ENCODE assay signal across 8 mouse cellular contexts in the genomic region with DNA sequence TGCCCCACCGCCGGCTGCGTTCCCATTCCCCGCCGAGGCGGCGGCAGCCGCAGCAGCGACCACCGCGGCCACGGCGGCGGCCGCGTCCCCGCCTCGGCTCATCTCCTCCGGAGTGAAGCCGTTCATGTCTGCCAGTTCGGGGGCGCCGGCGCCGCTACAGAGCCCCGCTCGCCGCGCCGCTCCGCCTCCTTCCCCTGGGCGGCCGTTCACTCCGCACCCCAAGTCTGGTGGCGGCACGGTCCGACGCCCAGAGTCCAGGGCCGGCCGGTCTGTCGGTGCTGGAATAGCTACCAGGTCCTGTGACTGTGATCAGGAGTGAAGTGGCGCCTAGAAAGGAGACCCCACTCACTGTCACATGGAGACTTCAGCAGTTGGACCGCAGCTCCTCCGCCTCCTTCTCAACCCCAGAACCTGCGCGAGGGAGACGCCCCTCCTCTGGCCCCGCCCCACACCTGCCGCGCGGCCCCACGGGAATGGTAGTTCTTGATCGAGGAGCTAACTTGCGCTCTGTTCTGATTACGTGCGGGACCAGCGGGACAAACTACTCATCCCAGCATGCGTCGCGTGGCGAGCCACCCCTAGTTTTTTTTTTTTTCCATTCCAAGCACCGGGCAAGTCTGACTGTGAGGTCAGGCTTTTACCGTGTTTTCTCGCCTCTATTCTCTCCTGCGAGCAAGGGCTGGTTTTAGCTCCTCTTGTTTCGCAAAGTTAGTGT. TPM values are rescaled to one million over a fixed set of nuclear protein-coding genes. Genes with fewer than 3 reads are reported as not detected.
DNase-seq lines count a peak whose midpoint lies in the region; ATAC-seq and TF ChIP-seq lines count a peak whose summit lies in the region.

Gene Sap30 (minus strand): TSS at position 420 of the 715 bp plus-strand sequence.

- TF ChIP-seq CTCF in kidney, postnatal 0 days (IDR thresholded peaks at IDR 0.05; ENCODE audit: low read depth): no peak

- no peaks in the 10 kb centered on the region for H3K27me3 ChIP-seq in heart, embryonic 12.5 days (replicated peaks)
- H3K27me3 ChIP-seq in kidney, postnatal 0 days (ENCODE audit: insufficient read depth, low read length): no peaks in the 10 kb centered on the region
- no peaks in the 10 kb centered on the region for H3K27me3 ChIP-seq in liver, embryonic 11.5 days (replicated peaks; ENCODE audit: control insufficient read depth, insufficient read depth, low read length)
- no peaks in the 10 kb centered on the region for H3K27me3 ChIP-seq in stomach, embryonic 14.5 days (ENCODE audit: control insufficient read depth, insufficient read depth, low read length)

- peak within 1 kb of the TSS; percentile 97 for H3K27ac ChIP-seq in heart, embryonic 12.5 days (ENCODE audit: poor library complexity, severe bottlenecking)
- H3K27ac ChIP-seq in kidney, postnatal 0 days: peak within 1 kb of the TSS; percentile 81
- H3K27ac ChIP-seq in liver, embryonic 11.5 days (ENCODE audit: low read depth, low read length): peak within 1 kb of the TSS; percentile 87
- H3K27ac ChIP-seq in stomach, embryonic 14.5 days (ENCODE audit: low read length): peak within 1 kb of the TSS; percentile 94

- H3K4me1 ChIP-seq in heart, embryonic 12.5 days (replicated peaks): peaks cover 5% of the 10 kb centered on the region
- 0 out of 2 replicates have a peak, but pooled peaks cover 7% of the 10 kb centered on the region for H3K4me1 ChIP-seq in kidney, postnatal 0 days (replicated peaks; ENCODE audit: insufficient read depth, low read length)
- peaks cover 4% of the 10 kb centered on the region for H3K4me1 ChIP-seq in liver, embryonic 11.5 days (replicated peaks; ENCODE audit: control insufficient read depth, insufficient read depth, low read length)
- peaks cover 6% of the 10 kb centered on the region for H3K4me1 ChIP-seq in stomach, embryonic 14.5 days (ENCODE audit: control insufficient read depth, insufficient read depth, low read length)

- H3K36me3 ChIP-seq in heart, embryonic 12.5 days: peaks cover 9% of the 10 kb centered on the region
- no peaks in the 10 kb centered on the region for H3K36me3 ChIP-seq in kidney, postnatal 0 days (ENCODE audit: insufficient read depth, low read length)
- H3K36me3 ChIP-seq in liver, embryonic 11.5 days (ENCODE audit: control insufficient read depth, insufficient read depth, low read length): no peaks in the 10 kb centered on the region; the same call in 1 of the 2 replicates
- H3K36me3 ChIP-seq in stomach, embryonic 14.5 days (ENCODE audit: control insufficient read depth, insufficient read depth, low read length): peaks cover 3% of the 10 kb centered on the region; the same call in 1 of the 2 replicates

- H3K4me2 ChIP-seq in heart, embryonic 12.5 days: peak within 1 kb of the TSS; percentile 69
- peak within 1 kb of the TSS; percentile 85 for H3K4me2 ChIP-seq in kidney, postnatal 0 days (ENCODE audit: low read length)
- peak within 1 kb of the TSS; percentile 89 for H3K4me2 ChIP-seq in liver, embryonic 11.5 days
- H3K4me2 ChIP-seq in stomach, embryonic 14.5 days (replicated peaks; ENCODE audit: low read depth, low read length): peak within 1 kb of the TSS; percentile 76

- peak within 1 kb of the TSS; percentile 87 for H3K4me3 ChIP-seq in heart, embryonic 12.5 days
- H3K4me3 ChIP-seq in kidney, postnatal 0 days (replicated peaks; ENCODE audit: low read depth, low read length): peak within 1 kb of the TSS; percentile 96
- peak within 1 kb of the TSS; percentile 94 for H3K4me3 ChIP-seq in liver, embryonic 11.5 days (ENCODE audit: low read depth, low read length)
- peak within 1 kb of the TSS; percentile 92 for H3K4me3 ChIP-seq in stomach, embryonic 14.5 days (ENCODE audit: low read depth, low read length)

- H3K9ac ChIP-seq in heart, embryonic 12.5 days: peak within 1 kb of the TSS; percentile 95
- peak within 1 kb of the TSS; percentile 76 for H3K9ac ChIP-seq in kidney, postnatal 0 days (ENCODE audit: low read depth, low read length)
- peak within 1 kb of the TSS; percentile 85 for H3K9ac ChIP-seq in liver, embryonic 11.5 days (ENCODE audit: low read depth, low read length)
- peak within 1 kb of the TSS; percentile 92 for H3K9ac ChIP-seq in stomach, embryonic 14.5 days (replicated peaks; ENCODE audit: low read depth, low read length)

- H3K9me3 ChIP-seq in heart, embryonic 12.5 days (replicated peaks): no peaks in the 10 kb centered on the region
- H3K9me3 ChIP-seq in kidney, postnatal 0 days (replicated peaks; ENCODE audit: low read length): no peaks in the 10 kb centered on the region
- H3K9me3 ChIP-seq in liver, embryonic 11.5 days (ENCODE audit: control insufficient read depth, low read length): no peaks in the 10 kb centered on the region
- H3K9me3 ChIP-seq in stomach, embryonic 14.5 days (ENCODE audit: control insufficient read depth, low read depth, low read length): no peaks in the 10 kb centered on the region

- ATAC-seq in erythroid progenitor cell, adult 5-6 weeks (replicated peaks; ENCODE audit: low FRiP score, poor library complexity, severe bottlenecking): peak; percentile 95
- peak; percentile 97 for ATAC-seq in heart, embryonic 12.5 days (ENCODE audit: insufficient number of reproducible peaks, low FRiP score)
- ATAC-seq in kidney, postnatal 0 days (replicated peaks; ENCODE audit: low FRiP score, low read depth): peak; percentile 98
- peak; percentile 95 for ATAC-seq in liver, embryonic 11.5 days (replicated peaks; ENCODE audit: low FRiP score)
- ATAC-seq in stomach, embryonic 14.5 days (ENCODE audit: insufficient number of reproducible peaks, insufficient read depth, low FRiP score, low read depth): peak; percentile 97

- under 1% methylated on average over 66 of the region's 66 CpGs for WGBS in heart, embryonic 12.5 days
- WGBS in kidney, postnatal 0 days: under 1% methylated on average over 65 of the region's 66 CpGs
- under 1% methylated on average over 64 of the region's 66 CpGs for WGBS in liver, embryonic 11.5 days
- WGBS in stomach, embryonic 14.5 days: under 1% methylated on average over 64 of the region's 66 CpGs

- peak; percentile 99 for DNase-seq in CD4-positive helper T cell, adult 2 months (ENCODE audit: low read depth, low spot score)
- DNase-seq in brain, embryonic 18.5 days (ENCODE audit: low read depth, low spot score): peak; percentile 97
- peak; percentile 98 for DNase-seq in kidney, postnatal 0 days (ENCODE audit: low spot score)
- peak; percentile 99 for DNase-seq in liver, embryonic 11.5 days (ENCODE audit: low spot score)
- peak; percentile 98 for DNase-seq in naive thymus-derived CD4-positive, alpha-beta T cell, adult 2 months (ENCODE audit: low read depth)

RNA-seq across cellular contexts. Expression of gene Sap30, which starts in this region (rescaled TPM):
- 19.7 and 29.9 TPM in 2 replicates for total RNA-seq in erythroid progenitor cell, adult 5-6 weeks (2015; ENCODE audit: low replicate concordance)
- total RNA-seq in erythroid progenitor cell, adult 5-6 weeks (2017; ENCODE audit: low replicate concordance): 24.9 and 33.8 TPM in 2 replicates
- polyA plus RNA-seq in heart, embryonic 12.5 days (2016; fragmentation: Nextera tagmentation; extraction: Ambion mirVana): 61.0 and 66.5 TPM in 2 replicates
- 25.8 and 35.4 TPM in 2 replicates for polyA plus RNA-seq in kidney, postnatal 0 days (2015; fragmentation: Nextera tagmentation; extraction: Ambion mirVana)
- polyA plus RNA-seq in liver, embryonic 11.5 days (2014; fragmentation: Nextera tagmentation; extraction: Ambion mirVana): 42.9 and 45.7 TPM in 2 replicates
- polyA plus RNA-seq in stomach, embryonic 14.5 days (2014; fragmentation: Nextera tagmentation; extraction: Ambion mirVana): 43.6 and 44.0 TPM in 2 replicates

Comparison
In these comparisons a context has a peak if more than half of its experiments do, and no peak if none do; other contexts are left out.
1. Peak in every context shown above with its lines: DNase-seq, ATAC-seq, H3K4me3 ChIP-seq and H3K27ac ChIP-seq.